Mouse (Mus musculus) heart, embryonic 12.5 days (tissue): Measurements from ENCODE around the gene Il21r. TPM values are rescaled to one million over a fixed set of nuclear protein-coding genes. Genes with fewer than 3 reads are reported as not detected.

Experiments used
- ATAC-seq: fragments of 200-750 bp; cut with Nextera tagmentation; 2 replicates; pipeline ENCODE4 v1.8.0; 2017; ENCODE audit warnings: moderate TSS enrichment, moderate library complexity; ENCODE audit not compliant: insufficient number of reproducible peaks, low FRiP score
- H3K27ac ChIP-seq: fragments of 300-500 bp; sonication (generic); 2 replicates; pipeline ENCODE4 v1.5.1; 2016; ENCODE audit warnings: mild to moderate bottlenecking, moderate library complexity; ENCODE audit not compliant: poor library complexity, severe bottlenecking
- H3K27me3 ChIP-seq: fragments of 300-500 bp; sonication (generic); replicated peaks from 2 replicates; pipeline ENCODE4 v1.6.1; 2016; ENCODE audit warnings: mild to moderate bottlenecking, moderate library complexity
- H3K36me3 ChIP-seq: fragments of 300-500 bp; sonication (generic); 2 replicates; pipeline ENCODE4 v1.6.1; 2016; ENCODE audit warnings: mild to moderate bottlenecking, moderate library complexity
- H3K4me1 ChIP-seq: fragments of 300-500 bp; sonication (generic); replicated peaks from 2 replicates; pipeline ENCODE4 v1.6.1; 2016; ENCODE audit warnings: mild to moderate bottlenecking
- H3K4me2 ChIP-seq: fragments of 300-500 bp; sonication (generic); 2 replicates; pipeline ENCODE4 v1.6.1; 2016; ENCODE audit warnings: mild to moderate bottlenecking, moderate library complexity
- H3K4me3 ChIP-seq: fragments of 300-500 bp; sonication (generic); 2 replicates; pipeline ENCODE4 v1.5.1; 2016; ENCODE audit warnings: mild to moderate bottlenecking
- H3K9ac ChIP-seq: fragments of 300-500 bp; sonication (generic); 2 replicates; pipeline ENCODE4 v1.6.1; 2016; ENCODE audit warnings: mild to moderate bottlenecking, moderate library complexity
- H3K9me3 ChIP-seq: fragments of 300-500 bp; sonication (generic); replicated peaks from 2 replicates; pipeline ENCODE4 v1.6.1; 2016; ENCODE audit warnings: mild to moderate bottlenecking, moderate library complexity
- WGBS: fragments of 180-500 bp; shearing (Covaris S2); methylation state at CpG from one replicate; pipeline ENCODE4 v1.1.7; 2016; 5-methylcytosine and 5-hydroxymethylcytosine counted together
- polyA plus RNA-seq: library from polyadenylated mRNA; unstranded; fragments of >200 nt; fragmentation: Nextera tagmentation; extraction: Ambion mirVana; gene quantifications from 2 replicates; pipeline ENCODE4 v1.2.1, GENCODE M21; 2016

The Il21r gene
- polyA plus RNA-seq, 1 experiment from 2014 or later: 0.18 TPM

- ATAC-seq: no peak
- no peak overlapping the region for H3K4me2 ChIP-seq
- no peaks in the 10 kb centered on the region for H3K36me3 ChIP-seq
- peaks cover 20% of the 10 kb centered on the region for H3K4me1 ChIP-seq
- no peaks in the 10 kb centered on the region for H3K9me3 ChIP-seq
- H3K27me3 ChIP-seq: no peaks in the 10 kb centered on the region
- no peak overlapping the region for H3K4me3 ChIP-seq
- H3K9ac ChIP-seq: no peak overlapping the region
- WGBS: 79% methylated on average over 16 of the region's 16 CpGs
- no peak overlapping the region for H3K27ac ChIP-seq
Observed at GRCm38 (mm10) chr7:125575738-125576540, 27.3 kb upstream of the Il21r start.

- no peak for ATAC-seq
- Histone ChIP-seq H3K27ac (no peak overlapping the region), H3K27me3 (no peaks in the 10 kb centered on the region), H3K4me3 (no peak overlapping the region), H3K9ac (no peak overlapping the region), H3K9me3 (no peaks in the 10 kb centered on the region), H3K4me1 (peaks cover 23% of the 10 kb centered on the region), H3K36me3 (no peaks in the 10 kb centered on the region), H3K4me2 (no peak overlapping the region)
- WGBS: 66% methylated on average over 7 of the region's 7 CpGs
Observed at GRCm38 (mm10) chr7:125576982-125577381, 26.2 kb upstream of the Il21r start.

- Histone ChIP-seq H3K4me1 (peaks cover 23% of the 10 kb centered on the region), H3K27me3 (no peaks in the 10 kb centered on the region; the same call in 1 of the 2 replicates), H3K9ac (no peak overlapping the region), H3K4me3 (no peak overlapping the region), H3K36me3 (no peaks in the 10 kb centered on the region), H3K9me3 (no peaks in the 10 kb centered on the region), H3K4me2 (no peak overlapping the region), H3K27ac (no peak overlapping the region)
- ATAC-seq: no peak
- WGBS: 80% methylated on average over 11 of the region's 11 CpGs
Observed at GRCm38 (mm10) chr7:125577486-125578088, 25.6 kb upstream of the Il21r start.

- Histone ChIP-seq H3K4me1 (peaks cover 23% of the 10 kb centered on the region), H3K27ac (no peak overlapping the region), H3K9ac (no peak overlapping the region), H3K4me3 (no peak overlapping the region), H3K36me3 (no peaks in the 10 kb centered on the region), H3K27me3 (no peaks in the 10 kb centered on the region; the same call in 1 of the 2 replicates), H3K9me3 (no peaks in the 10 kb centered on the region), H3K4me2 (no peak overlapping the region)
- 77% methylated on average over 3 of the region's 3 CpGs for WGBS
- ATAC-seq: no peak
Observed at GRCm38 (mm10) chr7:125578106-125578505, 25.1 kb upstream of the Il21r start.

GRCm38 (mm10) chr7:125579545-125580219, 23.5 kb upstream of the Il21r start:
- no peak overlapping the region for H3K9ac ChIP-seq
- H3K9me3 ChIP-seq: no peaks in the 10 kb centered on the region
- no peaks in the 10 kb centered on the region for H3K36me3 ChIP-seq
- H3K4me2 ChIP-seq: no peak overlapping the region
- 81% methylated on average over 9 of the region's 9 CpGs for WGBS
- peaks cover 23% of the 10 kb centered on the region for H3K4me1 ChIP-seq
- no peak overlapping the region for H3K27ac ChIP-seq
- no peak overlapping the region for H3K4me3 ChIP-seq
- H3K27me3 ChIP-seq: no peaks in the 10 kb centered on the region; the same call in 1 of the 2 replicates
- no peak for ATAC-seq

- no peak overlapping the region for H3K9ac ChIP-seq
- no peaks in the 10 kb centered on the region for H3K9me3 ChIP-seq
- WGBS: 74% methylated on average over 1 of the region's 1 CpGs
- H3K4me1 ChIP-seq: peaks cover 23% of the 10 kb centered on the region
- no peaks in the 10 kb centered on the region for H3K36me3 ChIP-seq
- no peak overlapping the region for H3K4me3 ChIP-seq
- H3K27ac ChIP-seq: no peak overlapping the region
- H3K4me2 ChIP-seq: no peak overlapping the region
- no peaks in the 10 kb centered on the region; the same call in 1 of the 2 replicates for H3K27me3 ChIP-seq
- no peak for ATAC-seq
Observed at GRCm38 (mm10) chr7:125580220-125580549, 23.0 kb upstream of the Il21r start.

GRCm38 (mm10) chr7:125580625-125581316, 22.5 kb upstream of the Il21r start:
- Histone ChIP-seq H3K4me3 (peak overlapping the region; percentile 36), H3K9ac (0 out of 2 replicates have a peak overlapping the region, but pooled peaks have one; percentile 52), H3K4me1 (peaks cover 23% of the 10 kb centered on the region), H3K27ac (no peak overlapping the region), H3K4me2 (peak overlapping the region; percentile 73), H3K36me3 (no peaks in the 10 kb centered on the region), H3K27me3 (no peaks in the 10 kb centered on the region; the same call in 1 of the 2 replicates), H3K9me3 (no peaks in the 10 kb centered on the region)
- ATAC-seq: no peak
- WGBS: 12% methylated on average over 16 of the region's 16 CpGs

- peaks cover 3% of the 10 kb centered on the region; the same call in 1 of the 2 replicates for H3K9me3 ChIP-seq
- H3K36me3 ChIP-seq: no peaks in the 10 kb centered on the region
- 0 out of 2 replicates have a peak overlapping the region, but pooled peaks have one; percentile 52 for H3K9ac ChIP-seq
- peaks cover 23% of the 10 kb centered on the region for H3K4me1 ChIP-seq
- peak overlapping the region; percentile 73 for H3K4me2 ChIP-seq
- no peak overlapping the region for H3K27ac ChIP-seq
- no peaks in the 10 kb centered on the region; the same call in 1 of the 2 replicates for H3K27me3 ChIP-seq
- WGBS: 6% methylated on average over 21 of the region's 21 CpGs
- peak; percentile 69 for ATAC-seq
- peak overlapping the region; percentile 36 for H3K4me3 ChIP-seq
Observed at GRCm38 (mm10) chr7:125581317-125581672, 21.9 kb upstream of the Il21r start.

- WGBS: 65% methylated on average over 6 of the region's 6 CpGs
- no peak for ATAC-seq
- Histone ChIP-seq H3K27me3 (no peaks in the 10 kb centered on the region; the same call in 1 of the 2 replicates), H3K9me3 (peaks cover 7% of the 10 kb centered on the region; the same call in 1 of the 2 replicates), H3K4me3 (no peak overlapping the region), H3K4me2 (no peak overlapping the region), H3K36me3 (no peaks in the 10 kb centered on the region), H3K4me1 (0 out of 2 replicates have a peak, but pooled peaks cover 5% of the 10 kb centered on the region), H3K9ac (no peak overlapping the region), H3K27ac (no peak overlapping the region)
Observed at GRCm38 (mm10) chr7:125583325-125584004, 19.8 kb upstream of the Il21r start.

GRCm38 (mm10) chr7:125584005-125584369, 19.2 kb upstream of the Il21r start:
- Histone ChIP-seq H3K4me2 (no peak overlapping the region), H3K27me3 (no peaks in the 10 kb centered on the region; the same call in 1 of the 2 replicates), H3K9me3 (peaks cover 7% of the 10 kb centered on the region; the same call in 1 of the 2 replicates), H3K4me3 (no peak overlapping the region), H3K27ac (no peak overlapping the region), H3K9ac (no peak overlapping the region), H3K36me3 (no peaks in the 10 kb centered on the region), H3K4me1 (0 out of 2 replicates have a peak, but pooled peaks cover 5% of the 10 kb centered on the region)
- 74% methylated on average over 5 of the region's 5 CpGs for WGBS
- no peak for ATAC-seq
